In the genomic region with DNA sequence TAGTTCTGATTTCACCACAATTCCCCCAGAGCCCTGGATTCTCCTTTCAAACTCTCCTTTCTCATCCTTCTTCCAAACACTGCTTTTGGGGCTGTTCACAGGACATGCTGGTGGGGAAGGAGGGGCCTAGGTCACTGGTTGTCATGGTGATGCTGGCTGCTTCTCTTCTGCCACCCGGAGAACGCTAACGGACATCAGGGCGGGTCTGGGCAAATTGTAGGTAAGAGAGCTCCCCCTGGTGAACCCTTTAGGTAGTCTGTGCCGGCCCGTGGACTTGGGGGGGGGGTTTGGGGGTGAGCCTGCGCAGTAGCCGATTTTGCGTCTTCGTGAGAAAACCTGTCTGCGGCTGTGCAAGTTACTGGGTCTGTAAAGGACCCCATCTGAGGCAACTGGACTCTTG, we compare ENCODE assay signal across 8 mouse cellular contexts. TPM values are rescaled to one million over a fixed set of nuclear protein-coding genes. Genes with fewer than 3 reads are reported as not detected.
DNase-seq lines count a peak whose midpoint lies in the region; ATAC-seq and TF ChIP-seq lines count a peak whose summit lies in the region.

No protein-coding gene starts in this region.

- 0 out of 2 replicates have a peak overlapping the region, but pooled peaks have one; percentile 6 for H3K9ac ChIP-seq in forebrain, embryonic 16.5 days (replicated peaks; ENCODE audit: low read depth, low read length)
- no peak overlapping the region for H3K9ac ChIP-seq in neural tube, embryonic 14.5 days (replicated peaks; ENCODE audit: low read depth, low read length)

- TF ChIP-seq CTCF in layer of hippocampus, adult 2 months (conservative IDR thresholded peaks at IDR 0.05) = peak; percentile 65

- H3K4me1 ChIP-seq in forebrain, embryonic 16.5 days (replicated peaks; ENCODE audit: control insufficient read depth, insufficient read depth, low read length) = peaks cover 17% of the 10 kb centered on the region
- no peaks in the 10 kb centered on the region for H3K4me1 ChIP-seq in neural tube, embryonic 14.5 days (ENCODE audit: control insufficient read depth, insufficient read depth, low read length)

- peak overlapping the region; percentile 51 for H3K4me3 ChIP-seq in forebrain, embryonic 16.5 days (replicated peaks; ENCODE audit: low read length)
- peak overlapping the region; percentile 66 for H3K4me3 ChIP-seq in layer of hippocampus, adult 2 months
- peak overlapping the region; percentile 7; the same call in 1 of the 2 replicates for H3K4me3 ChIP-seq in neural tube, embryonic 14.5 days (ENCODE audit: low read depth, low read length)

- peak; percentile 90 for DNase-seq in ES-CJ7 (ENCODE audit: low read depth, low spot score)
- DNase-seq in cerebellum, adult 11 months = peak; percentile 67
- DNase-seq in heart, postnatal 36 days = peak; percentile 39 to 40
- peak; percentile 53 to 67 for DNase-seq in layer of hippocampus, adult 2 months (ENCODE audit: low spot score in 2 of 2)
- peak; percentile 56 to 70 for DNase-seq in lung, adult 18-20 months
- peak; percentile 60 for DNase-seq in testis, postnatal 10 days (ENCODE audit: low spot score)

- no peaks in the 10 kb centered on the region for H3K27me3 ChIP-seq in forebrain, embryonic 16.5 days (replicated peaks; ENCODE audit: control insufficient read depth, insufficient read depth, low read length)
- no peaks in the 10 kb centered on the region for H3K27me3 ChIP-seq in neural tube, embryonic 14.5 days (ENCODE audit: control insufficient read depth, insufficient read depth, low read length)

- no peaks in the 10 kb centered on the region for H3K36me3 ChIP-seq in forebrain, embryonic 16.5 days (ENCODE audit: control insufficient read depth, insufficient read depth)
- no peaks in the 10 kb centered on the region for H3K36me3 ChIP-seq in neural tube, embryonic 14.5 days (ENCODE audit: control insufficient read depth, insufficient read depth, low read length)

- peak overlapping the region; percentile 77 for H3K4me2 ChIP-seq in forebrain, embryonic 16.5 days (ENCODE audit: low read length)
- H3K4me2 ChIP-seq in neural tube, embryonic 14.5 days (ENCODE audit: low read depth, low read length) = peak overlapping the region; percentile 75

- intact Hi-C loops in heart, postnatal 36 days (cut with DNase I) = loop anchor here (10.0 kb wide), 1 partner anchor 85 kb away; no protein-coding TSS in a partner anchor

- ATAC-seq in forebrain, embryonic 16.5 days = peak; percentile 32
- peak; percentile 39; the same call in 1 of the 2 replicates for ATAC-seq in neural tube, embryonic 14.5 days (ENCODE audit: low read depth)

- H3K9me3 ChIP-seq in forebrain, embryonic 16.5 days (ENCODE audit: control insufficient read depth, low read length) = no peaks in the 10 kb centered on the region
- no peaks in the 10 kb centered on the region for H3K9me3 ChIP-seq in neural tube, embryonic 14.5 days (ENCODE audit: control insufficient read depth, low read length)

- no peak overlapping the region for H3K27ac ChIP-seq in forebrain, embryonic 16.5 days (ENCODE audit: low read length)
- H3K27ac ChIP-seq in layer of hippocampus, adult 2 months = peak overlapping the region; percentile 65; the same call in 1 of the 2 replicates
- no peak overlapping the region for H3K27ac ChIP-seq in neural tube, embryonic 14.5 days (ENCODE audit: low read depth, low read length)

- WGBS in forebrain, embryonic 16.5 days = 11% methylated on average over 11 of the region's 11 CpGs
- WGBS in neural tube, embryonic 14.5 days = 12% methylated on average over 11 of the region's 11 CpGs

RNA-seq across cellular contexts. Expression of gene Pim2, which starts 1.8 kb away (rescaled TPM):
- polyA plus RNA-seq in forebrain, embryonic 16.5 days (2015; fragmentation: Nextera tagmentation; extraction: Ambion mirVana) = 16.9 and 22.4 TPM in 2 replicates
- total RNA-seq in heart, postnatal 36 days (2021) = 1 to 10 TPM; 2.4 to 3.3 TPM
- 10 to 100 TPM; 53.0 to 54.6 TPM for total RNA-seq in layer of hippocampus, adult 2 months (2021)
- 20.7 and 22.9 TPM in 2 replicates for polyA plus RNA-seq in neural tube, embryonic 14.5 days (2014; fragmentation: Nextera tagmentation; extraction: Ambion mirVana)

RNA-seq across cellular contexts. Expression of gene Slc35a2, which starts 4.0 kb away (rescaled TPM):
- polyA plus RNA-seq in forebrain, embryonic 16.5 days (2015; fragmentation: Nextera tagmentation; extraction: Ambion mirVana) = 39.4 and 46.0 TPM in 2 replicates
- total RNA-seq in heart, postnatal 36 days (2021) = 10 to 100 TPM; 13.2 to 16.7 TPM
- 10 to 100 TPM; 36.0 to 40.5 TPM for total RNA-seq in layer of hippocampus, adult 2 months (2021)
- polyA plus RNA-seq in neural tube, embryonic 14.5 days (2014; fragmentation: Nextera tagmentation; extraction: Ambion mirVana) = 23.6 and 25.1 TPM in 2 replicates

RNA-seq across cellular contexts. Expression of gene Pqbp1, which starts 19.2 kb away (rescaled TPM):
- 218 and 223 TPM in 2 replicates for polyA plus RNA-seq in forebrain, embryonic 16.5 days (2015; fragmentation: Nextera tagmentation; extraction: Ambion mirVana)
- 10 to 100 TPM; 22.2 to 22.4 TPM for total RNA-seq in heart, postnatal 36 days (2021)
- 10 to 100 TPM; 83.6 to 92.9 TPM for total RNA-seq in layer of hippocampus, adult 2 months (2021)
- polyA plus RNA-seq in neural tube, embryonic 14.5 days (2014; fragmentation: Nextera tagmentation; extraction: Ambion mirVana) = 184 and 191 TPM in 2 replicates

RNA-seq across cellular contexts. Expression of gene Timm17b, which starts 19.3 kb away (rescaled TPM):
- polyA plus RNA-seq in forebrain, embryonic 16.5 days (2015; fragmentation: Nextera tagmentation; extraction: Ambion mirVana) = 134 and 155 TPM in 2 replicates
- 10 to 100 TPM; 44.5 to 49.0 TPM for total RNA-seq in heart, postnatal 36 days (2021)
- total RNA-seq in layer of hippocampus, adult 2 months (2021) = 10 to 100 TPM; 21.4 to 26.3 TPM
- polyA plus RNA-seq in neural tube, embryonic 14.5 days (2014; fragmentation: Nextera tagmentation; extraction: Ambion mirVana) = 146 and 167 TPM in 2 replicates

RNA-seq across cellular contexts. Expression of gene Gm10491, which starts 27.8 kb away (rescaled TPM):
- not detected in 2 replicates for polyA plus RNA-seq in forebrain, embryonic 16.5 days (2015; fragmentation: Nextera tagmentation; extraction: Ambion mirVana)
- not detected for total RNA-seq in heart, postnatal 36 days (2021)
- total RNA-seq in layer of hippocampus, adult 2 months (2021) = not detected
- polyA plus RNA-seq in neural tube, embryonic 14.5 days (2014; fragmentation: Nextera tagmentation; extraction: Ambion mirVana) = not detected in 2 replicates

Comparison
In these comparisons a context has a peak if more than half of its experiments do, and no peak if none do; other contexts are left out.
1. DNase-seq: peak in every context shown above with its lines; median percentile 90 in ES-CJ7; 67 in cerebellum, adult 11 months; 63 in lung, adult 18-20 months; 60 in layer of hippocampus, adult 2 months; 60 in testis, postnatal 10 days; 40 in heart, postnatal 36 days.
2. H3K4me3 ChIP-seq: peak in every context shown above with its lines; median percentile 66 in layer of hippocampus, adult 2 months; 51 in forebrain, embryonic 16.5 days; 7 in neural tube, embryonic 14.5 days.
3. RNA of gene Pim2, which starts 1.8 kb away (total RNA-seq): 53.0 to 54.6 TPM in layer of hippocampus, adult 2 months; 2.4 to 3.3 TPM in heart, postnatal 36 days; every median in the first group is over 10 times any median in the second.